13 mouse cellular contexts compared by ENCODE assay signal in the genomic region with DNA sequence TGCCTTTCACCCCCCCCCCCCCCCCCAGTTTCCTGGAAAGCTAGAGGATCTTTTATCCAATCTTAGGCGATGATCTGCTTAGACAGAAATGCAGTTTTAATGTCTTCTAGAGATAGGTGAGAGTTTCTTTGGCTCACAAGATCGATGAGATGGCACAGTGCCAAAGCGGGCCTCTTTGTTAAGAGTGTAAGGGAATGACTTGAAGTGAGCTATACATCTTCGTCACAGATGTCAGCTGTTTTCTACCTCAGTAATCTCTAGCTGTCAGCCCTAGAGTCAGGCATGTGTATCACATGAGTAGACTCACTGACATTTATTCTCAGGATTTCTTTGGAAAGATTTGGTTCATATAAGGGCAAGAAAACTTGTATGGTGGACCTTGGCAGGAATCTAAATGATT. TPM values are rescaled to one million over a fixed set of nuclear protein-coding genes. Genes with fewer than 3 reads are reported as not detected.
DNase-seq lines count a peak whose midpoint lies in the region; ATAC-seq and TF ChIP-seq lines count a peak whose summit lies in the region.
"Had no signal": no experiment of that assay in that cellular context is flagged by ENCODE, and none has a peak within 500 bp of the region (broad histone marks: within the 10 kb centered on the region; RNA-seq: fewer than 3 reads in every experiment).

No protein-coding gene starts in this region.

- no peak overlapping the region for H3K4me3 ChIP-seq in cerebellum, adult 2 months (replicated peaks; ENCODE audit: insufficient read depth, low read depth, low read length)
- H3K4me3 ChIP-seq in hindbrain, embryonic 14.5 days (replicated peaks; ENCODE audit: low read length), result no peak overlapping the region
- H3K4me3 ChIP-seq in hindbrain, embryonic 10.5 days, result no peak overlapping the region
- H3K4me3 ChIP-seq in midbrain, postnatal 0 days (ENCODE audit: low read depth, low read length), result no peak overlapping the region
- H3K4me3 ChIP-seq in midbrain, embryonic 13.5 days (replicated peaks), result no peak overlapping the region
- H3K4me3 ChIP-seq: heart, embryonic 15.5 days; megakaryocyte, embryonic 14.5 days had no signal

- TF ChIP-seq CTCF in cerebellum, adult 2 months (IDR thresholded peaks at IDR 0.05; ENCODE audit: borderline replicate concordance, insufficient read depth, low read depth, low read length), result no peak
- TF ChIP-seq CTCF in midbrain, postnatal 0 days (IDR thresholded peaks at IDR 0.05), result no peak

- ATAC-seq in hindbrain, embryonic 14.5 days (ENCODE audit: low FRiP score), result no peak
- ATAC-seq in midbrain, postnatal 0 days (ENCODE audit: low FRiP score), result no peak
- ATAC-seq in midbrain, embryonic 13.5 days, result no peak

- H3K27ac ChIP-seq in cerebellum, adult 2 months (ENCODE audit: insufficient read depth, low read length), result no peak overlapping the region
- peak overlapping the region; percentile 49 for H3K27ac ChIP-seq in hindbrain, embryonic 14.5 days
- H3K27ac ChIP-seq in hindbrain, embryonic 10.5 days, result no peak overlapping the region
- H3K27ac ChIP-seq in midbrain, postnatal 0 days (ENCODE audit: low read depth, low read length), result no peak overlapping the region
- H3K27ac ChIP-seq in midbrain, embryonic 13.5 days, result no peak overlapping the region
- H3K27ac ChIP-seq: heart, embryonic 15.5 days had no signal

- WGBS in cerebellum, adult 2 months, result 50% methylated on average over 4 of the region's 4 CpGs
- WGBS in hindbrain, embryonic 14.5 days, result 48% methylated on average over 4 of the region's 4 CpGs
- WGBS in hindbrain, embryonic 10.5 days, result 82% methylated on average over 4 of the region's 4 CpGs
- WGBS in midbrain, postnatal 0 days, result 58% methylated on average over 4 of the region's 4 CpGs
- WGBS in midbrain, embryonic 13.5 days, result 55% methylated on average over 4 of the region's 4 CpGs

- H3K4me2 ChIP-seq in hindbrain, embryonic 14.5 days (replicated peaks), result no peak overlapping the region
- no peak overlapping the region for H3K4me2 ChIP-seq in midbrain, postnatal 0 days (ENCODE audit: low read depth, low read length, poor library complexity, severe bottlenecking)
- no peak overlapping the region for H3K4me2 ChIP-seq in midbrain, embryonic 13.5 days (replicated peaks)
- H3K4me2 ChIP-seq: heart, embryonic 15.5 days had no signal

- no peaks in the 10 kb centered on the region; the same call in 1 of the 2 replicates for H3K4me1 ChIP-seq in cerebellum, adult 2 months (ENCODE audit: control insufficient read depth, insufficient read depth, low read length)
- H3K4me1 ChIP-seq in hindbrain, embryonic 14.5 days (replicated peaks; ENCODE audit: control insufficient read depth, insufficient read depth, low read length), result peaks cover 6% of the 10 kb centered on the region
- H3K4me1 ChIP-seq in hindbrain, embryonic 10.5 days (replicated peaks), result no peaks in the 10 kb centered on the region
- no peaks in the 10 kb centered on the region for H3K4me1 ChIP-seq in midbrain, postnatal 0 days (ENCODE audit: insufficient read depth, low read length)
- no peaks in the 10 kb centered on the region for H3K4me1 ChIP-seq in midbrain, embryonic 13.5 days (replicated peaks)
- H3K4me1 ChIP-seq: megakaryocyte, embryonic 14.5 days had no signal

- DNase-seq in cerebellum, postnatal 10 days, result peak; percentile 40 to 49
- DNase-seq in cerebellum, adult 2 months, result no peak
- DNase-seq in hindbrain, embryonic 14.5 days (ENCODE audit: low spot score), result peak; percentile 56
- DNase-seq in hindbrain, embryonic 10.5 days (ENCODE audit: low spot score), result no peak
- DNase-seq in midbrain, postnatal 0 days (ENCODE audit: low spot score), result peak; percentile 39
- DNase-seq in forelimb bud, embryonic 11.5 days (ENCODE audit: low read depth, low spot score), result peak; percentile 30
- no peak for DNase-seq in kidney, postnatal 4 days
- DNase-seq: adrenal gland, postnatal 25 days; kidney, adult 2 months; lung, adult 18-20 months had no signal

- 0 out of 2 replicates have a peak, but pooled peaks cover 18% of the 10 kb centered on the region for H3K36me3 ChIP-seq in hindbrain, embryonic 14.5 days (replicated peaks; ENCODE audit: control insufficient read depth, insufficient read depth)
- no peaks in the 10 kb centered on the region for H3K36me3 ChIP-seq in hindbrain, embryonic 10.5 days
- H3K36me3 ChIP-seq in midbrain, postnatal 0 days (ENCODE audit: insufficient read depth, low read length), result peaks cover 3% of the 10 kb centered on the region; the same call in 1 of the 2 replicates
- peaks cover 12% of the 10 kb centered on the region for H3K36me3 ChIP-seq in midbrain, embryonic 13.5 days
- H3K36me3 ChIP-seq: heart, embryonic 15.5 days had no signal

- no peak for TF ChIP-seq POLR2A in cerebellum, adult 2 months (IDR thresholded peaks at IDR 0.05; ENCODE audit: borderline replicate concordance, insufficient read depth, low read length)

- no peaks in the 10 kb centered on the region for H3K27me3 ChIP-seq in cerebellum, adult 2 months (ENCODE audit: control insufficient read depth, insufficient read depth, low read length)
- H3K27me3 ChIP-seq in hindbrain, embryonic 14.5 days (ENCODE audit: control insufficient read depth, insufficient read depth, low read length), result no peaks in the 10 kb centered on the region
- H3K27me3 ChIP-seq in hindbrain, embryonic 10.5 days (ENCODE audit: insufficient read depth, poor library complexity, severe bottlenecking), result no peaks in the 10 kb centered on the region
- no peaks in the 10 kb centered on the region for H3K27me3 ChIP-seq in midbrain, postnatal 0 days (ENCODE audit: insufficient read depth, low read length)
- no peaks in the 10 kb centered on the region for H3K27me3 ChIP-seq in midbrain, embryonic 13.5 days
- H3K27me3 ChIP-seq: heart, embryonic 15.5 days; megakaryocyte, embryonic 14.5 days had no signal

- H3K9me3 ChIP-seq in hindbrain, embryonic 14.5 days (ENCODE audit: control insufficient read depth, low read length), result no peaks in the 10 kb centered on the region
- no peaks in the 10 kb centered on the region for H3K9me3 ChIP-seq in hindbrain, embryonic 10.5 days
- H3K9me3 ChIP-seq in midbrain, postnatal 0 days (ENCODE audit: low read length), result no peaks in the 10 kb centered on the region
- no peaks in the 10 kb centered on the region for H3K9me3 ChIP-seq in midbrain, embryonic 13.5 days
- H3K9me3 ChIP-seq: heart, embryonic 15.5 days; megakaryocyte, embryonic 14.5 days had no signal

- H3K9ac ChIP-seq in hindbrain, embryonic 14.5 days, result no peak overlapping the region
- no peak overlapping the region for H3K9ac ChIP-seq in midbrain, postnatal 0 days (replicated peaks; ENCODE audit: low read length, poor library complexity, severe bottlenecking)
- no peak overlapping the region for H3K9ac ChIP-seq in midbrain, embryonic 13.5 days (replicated peaks)
- H3K9ac ChIP-seq: heart, embryonic 15.5 days had no signal

RNA-seq across cellular contexts. Expression of a gene that starts 39.2 kb away (rescaled TPM):
- 15.1 and 17.3 TPM in 2 replicates for polyA plus RNA-seq in cerebellum, adult 2 months (2012; rRNA removed)
- 74.8 and 83.8 TPM in 2 replicates for polyA plus RNA-seq in hindbrain, embryonic 14.5 days (2014; fragmentation: Nextera tagmentation; extraction: Ambion mirVana)
- polyA plus RNA-seq in hindbrain, embryonic 10.5 days (2016; fragmentation: Nextera tagmentation; extraction: Ambion mirVana), result 9.7 and 15.3 TPM in 2 replicates
- 94.0 and 128 TPM in 2 replicates for total RNA-seq in midbrain, postnatal 0 days (2014; rRNA removed)
- polyA plus RNA-seq in midbrain, postnatal 0 days (2015; fragmentation: Nextera tagmentation; extraction: Ambion mirVana), result 100 and 119 TPM in 2 replicates
- 75.0 and 79.0 TPM in 2 replicates for polyA plus RNA-seq in midbrain, embryonic 13.5 days (2015; fragmentation: Nextera tagmentation; extraction: Ambion mirVana)

Comparison
In these comparisons a context has a peak if more than half of its experiments do, and no peak if none do; other contexts are left out.
1. DNase-seq: peak in cerebellum, postnatal 10 days (2 of 2), hindbrain, embryonic 14.5 days (single experiment), midbrain, postnatal 0 days (single experiment) and forelimb bud, embryonic 11.5 days (single experiment); none in cerebellum, adult 2 months (0 of 2), hindbrain, embryonic 10.5 days (single experiment) and kidney, postnatal 4 days (0 of 2).